Mouse (Mus musculus) cortical plate, adult 2 months (tissue): ENCODE results near the gene Uhrf1.

Experiments used
- CTCF ChIP-seq: fragments of 200-500 bp; IDR thresholded peaks from 2 replicates; pipeline ENCODE4 v1.5.1; 2011; ENCODE audit warnings: mild to moderate bottlenecking, control low read depth, low read length; ENCODE audit not compliant: insufficient read depth; ENCODE audit errors: extremely low read depth
- POLR2A ChIP-seq: fragments of 200-500 bp; IDR thresholded peaks from 2 replicates; pipeline ENCODE4 v1.6.1; 2011; ENCODE audit warnings: mild to moderate bottlenecking, low read length, control low read depth; ENCODE audit not compliant: insufficient read depth; ENCODE audit errors: extremely low read depth

- peak; percentile 61; the same call in 1 of the 2 replicates for TF ChIP-seq POLR2A
- TF ChIP-seq CTCF = no peak
These were observed 26.2 kb upstream of the Uhrf1 start, which contains the start of gene Ticam1 for GRCm38 (mm10) chr17:56276643-56277566.
